Mouse (Mus musculus) limb, embryonic 11.5 days (tissue): ENCODE measurements around the gene Bbs4. TPM values are rescaled to one million over a fixed set of nuclear protein-coding genes. Genes with fewer than 3 reads are reported as not detected.

ENCODE experiments used
- ATAC-seq: fragments of 200-750 bp; cut with Nextera tagmentation; 2 replicates; pipeline ENCODE4 v1.8.0; 2017; ENCODE audit warnings: low read depth; ENCODE audit not compliant: insufficient number of reproducible peaks, low FRiP score, low TSS enrichment
- DNase-seq: peaks from one replicate; pipeline ENCODE4 v3.0.0-alpha.2; 2015; ENCODE audit warnings: low spot score
- H3K27ac ChIP-seq: fragments of 300-500 bp; sonication (generic); replicated peaks from 2 replicates; pipeline ENCODE4 v1.5.1; 2014; ENCODE audit warnings: low read depth, mild to moderate bottlenecking, low read length
- H3K27me3 ChIP-seq: fragments of 300-500 bp; sonication (generic); 2 replicates; pipeline ENCODE4 v1.6.1; 2014; ENCODE audit warnings: mild to moderate bottlenecking, low read length, mixed read lengths; ENCODE audit not compliant: control insufficient read depth, insufficient read depth
- H3K36me3 ChIP-seq: fragments of 300-500 bp; sonication (generic); 2 replicates; pipeline ENCODE4 v1.6.1; 2014; ENCODE audit warnings: mild to moderate bottlenecking, low read length, moderate library complexity, mixed read lengths; ENCODE audit not compliant: control insufficient read depth, insufficient read depth
- H3K4me1 ChIP-seq: fragments of 300-500 bp; sonication (generic); 2 replicates; pipeline ENCODE4 v1.6.1; 2014; ENCODE audit warnings: low read length, mixed read lengths; ENCODE audit not compliant: control insufficient read depth, insufficient read depth
- H3K4me2 ChIP-seq: fragments of 300-500 bp; sonication (generic); 2 replicates; pipeline ENCODE4 v1.6.1; 2014; ENCODE audit warnings: low read depth, mild to moderate bottlenecking, moderate library complexity; ENCODE audit not compliant: severe bottlenecking
- H3K4me3 ChIP-seq: fragments of 300-500 bp; sonication (generic); 2 replicates; pipeline ENCODE4 v1.5.1; 2014; ENCODE audit warnings: low read depth, low read length
- H3K9ac ChIP-seq: fragments of 300-500 bp; sonication (generic); 2 replicates; pipeline ENCODE4 v1.6.1; 2014; ENCODE audit warnings: mild to moderate bottlenecking, low read length
- H3K9me3 ChIP-seq: fragments of 300-500 bp; sonication (generic); 2 replicates; pipeline ENCODE4 v1.6.1; 2016; ENCODE audit warnings: low read length; ENCODE audit not compliant: control insufficient read depth
- WGBS: fragments of 180-500 bp; shearing (Covaris S2); extraction: QIAGEN DNeasy Blood & Tissue Kit; methylation state at CpG from one replicate; pipeline ENCODE4 v1.1.7; 2014; 5-methylcytosine and 5-hydroxymethylcytosine counted together
- polyA plus RNA-seq: library from polyadenylated mRNA; unstranded; fragments of >200 nt; fragmentation: Nextera tagmentation; extraction: Ambion mirVana; gene quantifications from 2 replicates; pipeline ENCODE4 v1.2.1, GENCODE M21; 2014

Gene Bbs4
- polyA plus RNA-seq, 1 experiment from 2014 or later: 17.8 TPM

DNA sequence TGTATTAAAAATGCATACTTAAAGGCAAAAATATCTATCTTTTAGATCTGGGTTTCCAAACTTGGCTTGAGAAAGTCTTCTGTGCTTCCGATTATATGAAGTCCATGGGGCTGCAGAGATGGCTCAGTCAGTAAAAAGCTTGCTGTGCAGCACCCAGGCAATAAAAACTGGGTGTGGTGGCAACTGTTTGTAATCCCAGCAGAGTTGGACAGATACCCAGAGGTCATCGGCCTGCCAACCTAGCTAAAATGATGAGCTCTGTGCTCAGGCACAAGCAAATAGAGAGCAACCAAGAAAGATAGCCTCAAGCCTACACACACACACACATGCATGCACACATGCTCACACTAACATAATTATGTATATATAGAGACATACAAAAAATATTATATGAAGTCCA is 75.1 kb downstream of the Bbs4 start:
- Histone ChIP-seq H3K4me2 (no peak overlapping the region), H3K9ac (no peak overlapping the region), H3K27ac (no peak overlapping the region), H3K4me1 (no peaks in the 10 kb centered on the region), H3K9me3 (no peaks in the 10 kb centered on the region), H3K27me3 (no peaks in the 10 kb centered on the region), H3K4me3 (no peak overlapping the region), H3K36me3 (no peaks in the 10 kb centered on the region)
- ATAC-seq: no peak
- WGBS: 92% methylated on average over 2 of the region's 2 CpGs
- DNase-seq: no peak

DNA sequence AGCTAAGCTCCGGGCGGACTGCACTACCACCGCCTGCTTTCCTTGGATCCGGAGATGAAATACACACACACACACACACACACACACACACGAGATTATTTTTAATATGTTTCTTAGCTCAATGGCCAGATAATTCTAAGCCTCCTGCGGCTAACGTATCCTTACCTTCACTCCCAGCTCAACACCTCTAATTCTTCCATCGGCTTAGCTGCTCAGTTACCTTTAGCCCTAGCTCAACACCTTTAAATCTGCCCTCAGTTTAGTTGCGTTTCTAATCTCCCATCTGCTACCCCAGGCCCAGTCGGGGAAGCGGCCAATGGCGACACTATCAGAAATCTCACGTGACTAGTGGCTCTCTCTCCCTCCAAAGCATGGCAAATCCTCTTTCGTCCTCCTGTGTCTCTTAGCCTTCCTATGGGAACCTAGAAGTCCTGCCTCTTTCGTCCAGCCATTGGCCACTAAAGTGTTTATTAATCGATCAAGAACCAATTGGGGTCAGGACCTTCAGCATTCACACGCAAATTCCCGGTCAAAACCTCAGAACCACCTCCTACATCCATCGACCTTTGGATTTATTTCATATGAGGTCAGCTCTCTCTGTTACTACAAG is 78.4 kb downstream of the Bbs4 start:
- no peak for DNase-seq
- Histone ChIP-seq H3K4me1 (no peaks in the 10 kb centered on the region), H3K4me2 (no peak overlapping the region), H3K4me3 (no peak overlapping the region), H3K9ac (no peak overlapping the region), H3K27ac (no peak overlapping the region), H3K9me3 (no peaks in the 10 kb centered on the region), H3K27me3 (no peaks in the 10 kb centered on the region), H3K36me3 (no peaks in the 10 kb centered on the region)
- 89% methylated on average over 19 of the region's 19 CpGs for WGBS
- ATAC-seq: no peak

DNA sequence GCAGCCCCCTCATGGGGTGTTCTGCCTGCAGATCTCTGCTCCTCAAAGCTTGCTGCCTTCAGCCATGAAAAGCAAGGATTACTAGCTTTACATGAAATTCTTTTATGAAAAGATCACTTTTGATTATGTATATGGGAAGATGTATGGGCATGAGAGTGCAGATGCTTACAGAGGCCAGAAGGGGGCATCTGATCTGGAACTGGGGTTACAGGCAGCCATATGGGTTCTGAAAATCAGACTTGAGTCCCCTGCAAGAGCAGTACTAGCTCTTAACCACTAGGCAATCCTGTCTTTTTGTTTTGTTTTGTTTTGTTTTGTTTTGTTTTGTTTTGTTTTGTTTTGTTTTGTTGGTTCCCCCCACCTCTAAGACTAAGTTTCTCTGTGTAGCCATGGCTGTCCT is 80.1 kb downstream of the Bbs4 start:
- Histone ChIP-seq H3K4me1 (no peaks in the 10 kb centered on the region), H3K27ac (no peak overlapping the region), H3K4me2 (no peak overlapping the region), H3K36me3 (no peaks in the 10 kb centered on the region), H3K9ac (no peak overlapping the region), H3K27me3 (no peaks in the 10 kb centered on the region), H3K9me3 (no peaks in the 10 kb centered on the region), H3K4me3 (no peak overlapping the region)
- ATAC-seq: no peak
- DNase-seq: no peak

Other genes with a start within 250 kb of the Bbs4 start
- 53.4 and 54.3 TPM in 2 replicates for gene Adpgk, start 62.0 kb downstream of the Bbs4 start, polyA plus RNA-seq
- gene Arih1, start 133.1 kb upstream of the Bbs4 start, polyA plus RNA-seq: 20.3 and 21.2 TPM in 2 replicates
- gene Hexa, start 186.0 kb upstream of the Bbs4 start, polyA plus RNA-seq: 47.1 and 49.5 TPM in 2 replicates
- gene Tmem202, start 186.3 kb upstream of the Bbs4 start, polyA plus RNA-seq: 0.13 and 0.28 TPM in 2 replicates
- not detected in 2 replicates for gene Celf6, start 224.4 kb upstream of the Bbs4 start, polyA plus RNA-seq